Mouse (Mus musculus): ENCODE measurements around the gene Spag9. TPM values are rescaled to one million over a fixed set of nuclear protein-coding genes. Genes with fewer than 3 reads are reported as not detected.

Spag9 gene
- total and polyA plus RNA-seq, 2 experiments from 2014 or later = 89.1 to 110 TPM

- no peak for TF ChIP-seq CTCF (IDR thresholded peaks at IDR 0.05; ENCODE audit: low read depth)
- Histone ChIP-seq H3K4me1 (ENCODE audit: insufficient read depth, low read length) (peaks cover 37% of the 10 kb centered on the region), H3K4me3 (ENCODE audit: low read length) (no peak overlapping the region), H3K36me3 (ENCODE audit: insufficient read depth, low read length) (no peaks in the 10 kb centered on the region), H3K9ac (replicated peaks; ENCODE audit: low read length) (peak overlapping the region; percentile 37; the same call in 1 of the 2 replicates), H3K4me2 (ENCODE audit: low read depth, low read length) (peak overlapping the region; percentile 18; the same call in 1 of the 2 replicates), H3K9me3 (ENCODE audit: low read length) (no peaks in the 10 kb centered on the region), H3K27ac (peak overlapping the region; percentile 98), H3K27me3 (ENCODE audit: insufficient read depth, low read length) (no peaks in the 10 kb centered on the region)
- DNase-seq (ENCODE audit: low spot score) (peak; percentile 71), ATAC-seq (no peak)
- 27% methylated on average over 14 of the region's 14 CpGs for WGBS
Measured at GRCm38 (mm10) chr11:94159066-94159880, 163.4 kb downstream of the Spag9 start.

- 6% methylated on average over 7 of the region's 7 CpGs for WGBS
- peak; percentile 70 for DNase-seq (ENCODE audit: low spot score)
- Histone ChIP-seq H3K27ac (peak overlapping the region; percentile 98), H3K9ac (replicated peaks; ENCODE audit: low read length) (peak overlapping the region; percentile 37), H3K4me1 (ENCODE audit: insufficient read depth, low read length) (peaks cover 37% of the 10 kb centered on the region), H3K4me2 (ENCODE audit: low read depth, low read length) (peak overlapping the region; percentile 45), H3K9me3 (ENCODE audit: low read length) (no peaks in the 10 kb centered on the region), H3K27me3 (ENCODE audit: insufficient read depth, low read length) (no peaks in the 10 kb centered on the region), H3K36me3 (ENCODE audit: insufficient read depth, low read length) (no peaks in the 10 kb centered on the region), H3K4me3 (ENCODE audit: low read length) (no peak overlapping the region)
- ATAC-seq = peak; percentile 11; the same call in 1 of the 2 replicates
- TF ChIP-seq CTCF (IDR thresholded peaks at IDR 0.05; ENCODE audit: low read depth) = no peak
Measured at GRCm38 (mm10) chr11:94159911-94160415, 164.1 kb downstream of the Spag9 start.

- peak; percentile 97 for ATAC-seq
Measured at GRCm38 (mm10) chr11:94160443-94161266, 164.8 kb downstream of the Spag9 start.

GRCm38 (mm10) chr11:94161267-94161646 lies 165.4 kb downstream of the Spag9 start:
- DNase-seq (ENCODE audit: low spot score) (peak; percentile 66), ATAC-seq (no peak; the same call in none of the 2 replicates)
- Histone ChIP-seq H3K27ac (peak overlapping the region; percentile 98), H3K4me1 (ENCODE audit: insufficient read depth, low read length) (peaks cover 37% of the 10 kb centered on the region), H3K4me3 (ENCODE audit: low read length) (no peak overlapping the region), H3K27me3 (ENCODE audit: insufficient read depth, low read length) (no peaks in the 10 kb centered on the region), H3K36me3 (ENCODE audit: insufficient read depth, low read length) (no peaks in the 10 kb centered on the region), H3K4me2 (ENCODE audit: low read depth, low read length) (peak overlapping the region; percentile 45), H3K9ac (replicated peaks; ENCODE audit: low read length) (peak overlapping the region; percentile 37), H3K9me3 (ENCODE audit: low read length) (no peaks in the 10 kb centered on the region)
- TF ChIP-seq CTCF (IDR thresholded peaks at IDR 0.05; ENCODE audit: low read depth) = no peak
- 12% methylated on average over 9 of the region's 9 CpGs for WGBS

More at GRCm38 (mm10) chr11:94160443-94161266, 164.8 kb downstream of the Spag9 start:
- Histone ChIP-seq H3K27ac (peak overlapping the region; percentile 98), H3K27me3 (ENCODE audit: insufficient read depth, low read length) (no peaks in the 10 kb centered on the region), H3K4me2 (ENCODE audit: low read depth, low read length) (peak overlapping the region; percentile 45), H3K4me3 (ENCODE audit: low read length) (no peak overlapping the region), H3K36me3 (ENCODE audit: insufficient read depth, low read length) (no peaks in the 10 kb centered on the region), H3K9ac (replicated peaks; ENCODE audit: low read length) (peak overlapping the region; percentile 37), H3K9me3 (ENCODE audit: low read length) (no peaks in the 10 kb centered on the region), H3K4me1 (ENCODE audit: insufficient read depth, low read length) (peaks cover 37% of the 10 kb centered on the region)
- no peak for TF ChIP-seq CTCF (IDR thresholded peaks at IDR 0.05; ENCODE audit: low read depth)
- DNase-seq (ENCODE audit: low spot score) = peak; percentile 99
- under 1% methylated on average over 23 of the region's 23 CpGs for WGBS

GRCm38 (mm10) chr11:94161867-94162581 lies 166.1 kb downstream of the Spag9 start:
- Histone ChIP-seq H3K4me1 (ENCODE audit: insufficient read depth, low read length) (peaks cover 37% of the 10 kb centered on the region), H3K4me2 (ENCODE audit: low read depth, low read length) (no peak overlapping the region), H3K27ac (peak overlapping the region; percentile 98), H3K9me3 (ENCODE audit: low read length) (no peaks in the 10 kb centered on the region), H3K9ac (replicated peaks; ENCODE audit: low read length) (no peak overlapping the region), H3K27me3 (ENCODE audit: insufficient read depth, low read length) (no peaks in the 10 kb centered on the region), H3K4me3 (ENCODE audit: low read length) (no peak overlapping the region), H3K36me3 (ENCODE audit: insufficient read depth, low read length) (no peaks in the 10 kb centered on the region)
- DNase-seq (ENCODE audit: low spot score) (no peak), ATAC-seq (no peak)
- 85% methylated on average over 11 of the region's 11 CpGs for WGBS
- TF ChIP-seq CTCF (IDR thresholded peaks at IDR 0.05; ENCODE audit: low read depth) = no peak
